Mouse (Mus musculus): ENCODE results near the gene Usp48.

Usp48 gene

GRCm38 (mm10) chr4:137661547-137661946 is 68.0 kb downstream of the Usp48 start:
- DNase-seq (ENCODE audit: low spot score), result no peak

GRCm38 (mm10) chr4:137663491-137663890 is 69.9 kb downstream of the Usp48 start:
- DNase-seq (ENCODE audit: low spot score), result no peak

GRCm38 (mm10) chr4:137664433-137664979 is 71.0 kb downstream of the Usp48 start, which contains the start of gene Rap1gap:
Gene Rap1gap (plus strand): TSS chr4:137664726.
- peak; percentile 25 for DNase-seq (ENCODE audit: low spot score)

GRCm38 (mm10) chr4:137664980-137665675 is 71.6 kb downstream of the Usp48 start:
- DNase-seq (ENCODE audit: low spot score), result no peak

- DNase-seq (ENCODE audit: low spot score), result no peak
Measured at GRCm38 (mm10) chr4:137665791-137666190, 72.2 kb downstream of the Usp48 start.

- no peak for DNase-seq (ENCODE audit: low spot score)
Measured at GRCm38 (mm10) chr4:137666283-137666957, 72.9 kb downstream of the Usp48 start.

GRCm38 (mm10) chr4:137666958-137667345 is 73.4 kb downstream of the Usp48 start:
- DNase-seq (ENCODE audit: low spot score), result no peak

- DNase-seq (ENCODE audit: low spot score), result no peak
Measured at GRCm38 (mm10) chr4:137667747-137668146, 74.2 kb downstream of the Usp48 start.

- no peak for DNase-seq (ENCODE audit: low spot score)
Measured at GRCm38 (mm10) chr4:137671711-137672500, 78.4 kb downstream of the Usp48 start.

- no peak for DNase-seq (ENCODE audit: low spot score)
Measured at GRCm38 (mm10) chr4:137675566-137675965, 82.0 kb downstream of the Usp48 start.

GRCm38 (mm10) chr4:137676057-137676456 is 82.5 kb downstream of the Usp48 start:
- peak; percentile 72 for DNase-seq (ENCODE audit: low spot score)

- DNase-seq (ENCODE audit: low spot score), result no peak
Measured at GRCm38 (mm10) chr4:137676700-137677484, 83.3 kb downstream of the Usp48 start.

- no peak for DNase-seq (ENCODE audit: low spot score)
Measured at GRCm38 (mm10) chr4:137677906-137678305, 84.4 kb downstream of the Usp48 start.

- no peak for DNase-seq (ENCODE audit: low spot score)
Measured at GRCm38 (mm10) chr4:137678568-137678967, 85.0 kb downstream of the Usp48 start.

GRCm38 (mm10) chr4:137679979-137680550 is 86.5 kb downstream of the Usp48 start:
- no peak for DNase-seq (ENCODE audit: low spot score)

- DNase-seq (ENCODE audit: low spot score), result no peak
Measured at GRCm38 (mm10) chr4:137680721-137681120, 87.2 kb downstream of the Usp48 start.

- peak; percentile 46 for DNase-seq (ENCODE audit: low spot score)
Measured at GRCm38 (mm10) chr4:137681408-137682104, 88.0 kb downstream of the Usp48 start.

- DNase-seq (ENCODE audit: low spot score), result peak; percentile 73
Measured at GRCm38 (mm10) chr4:137682961-137683453, 89.5 kb downstream of the Usp48 start.

GRCm38 (mm10) chr4:137684830-137685343 is 91.3 kb downstream of the Usp48 start:
- DNase-seq (ENCODE audit: low spot score), result peak; percentile 16

- DNase-seq (ENCODE audit: low spot score), result no peak
Measured at GRCm38 (mm10) chr4:137686303-137686702, 92.7 kb downstream of the Usp48 start.

All from embryo, embryonic 10 days (tissue).